Mouse (Mus musculus) MEL (cell line): Measurements from ENCODE around the gene Il6st. TPM values are rescaled to one million over a fixed set of nuclear protein-coding genes. Genes with fewer than 3 reads are reported as not detected.

ENCODE experiments used
- DNase-seq: peaks from one replicate; pipeline ENCODE4 v3.0.0; 2011; ENCODE audit warnings: low read depth, low spot score
- H3K27ac ChIP-seq: 2 replicates; pipeline ENCODE4 v1.5.1; 2012; ENCODE audit warnings: low read depth, mild to moderate bottlenecking, control low read depth, low read length, moderate library complexity; ENCODE audit not compliant: control insufficient read depth
- H3K27me3 ChIP-seq, 2 experiments: fragments of 150-350 bp in 1 of 2; sonication (generic) in 1 of 2; 2 replicates each; pipeline ENCODE4 v1.6.1; 2012; ENCODE audit warnings: low read length in 2 of 2, mild to moderate bottlenecking in 2 of 2, improper control_type of control experiment in 1 of 2, moderate library complexity in 1 of 2; ENCODE audit not compliant: insufficient read depth in 2 of 2, control insufficient read depth in 1 of 2
- H3K36me3 ChIP-seq, 2 experiments: 2 replicates each; pipeline ENCODE4 v1.6.1; 2012 to 2014; ENCODE audit warnings: low read length in 2 of 2, improper control_type of control experiment in 1 of 2, inconsistent platforms in 1 of 2, mild to moderate bottlenecking in 1 of 2; ENCODE audit not compliant: insufficient read depth in 2 of 2, control insufficient read depth in 1 of 2
- H3K4me1 ChIP-seq, 2 experiments: fragments of 150-350 bp in 1 of 2; sonication (generic) in 1 of 2; 2 replicates each; pipeline ENCODE4 v1.6.1; 2012; ENCODE audit warnings: low read length in 2 of 2, improper control_type of control experiment in 1 of 2, mild to moderate bottlenecking in 1 of 2; ENCODE audit not compliant: insufficient read depth in 2 of 2, control insufficient read depth in 1 of 2
- H3K4me3 ChIP-seq, 2 experiments: fragments of 150-350 bp in 1 of 2; sonication (generic) in 1 of 2; 2 replicates each; pipeline ENCODE4 v1.5.1; 2012; ENCODE audit warnings: low read depth in 2 of 2, low read length in 2 of 2, mild to moderate bottlenecking in 2 of 2, moderate library complexity in 2 of 2, control low read depth in 1 of 2, improper control_type of control experiment in 1 of 2; ENCODE audit not compliant: control insufficient read depth in 1 of 2, insufficient read depth in 1 of 2
- H3K79me2 ChIP-seq: 2 replicates; pipeline ENCODE4 v1.6.1; 2012; ENCODE audit warnings: mild to moderate bottlenecking, low read length, moderate library complexity; ENCODE audit not compliant: control insufficient read depth, poor library complexity, insufficient read depth
- H3K9ac ChIP-seq: 2 replicates; pipeline ENCODE4 v1.6.1; 2012; ENCODE audit warnings: low read depth, mild to moderate bottlenecking, control low read depth, low read length, moderate library complexity; ENCODE audit not compliant: control insufficient read depth, poor library complexity, severe bottlenecking
- H3K9me3 ChIP-seq: fragments of 150-350 bp; sonication (generic); replicated peaks from 2 replicates; pipeline ENCODE4 v1.6.1; 2012; ENCODE audit warnings: mild to moderate bottlenecking, low read length, improper control_type of control experiment, moderate library complexity; ENCODE audit not compliant: insufficient read depth
- BHLHE40 ChIP-seq: IDR thresholded peaks from 2 replicates; pipeline ENCODE4 v1.6.1; 2012; ENCODE audit warnings: low read depth, mild to moderate bottlenecking, inconsistent platforms, low read length, improper control_type of control experiment, borderline replicate concordance
- CTCF ChIP-seq, 3 experiments: IDR thresholded peaks in 2 of 3; conservative IDR thresholded peaks in 1 of 3; 2 replicates each; pipeline ENCODE4 v1.5.1; 2011 to 2012; ENCODE audit warnings: low read length in 3 of 3, low read depth in 2 of 3, mild to moderate bottlenecking in 2 of 3, improper control_type of control experiment in 1 of 3, inconsistent platforms in 1 of 3, mixed read lengths in 1 of 3, moderate library complexity in 1 of 3; ENCODE audit not compliant: control insufficient read depth in 1 of 3, insufficient read depth in 1 of 3, poor library complexity in 1 of 3, severe bottlenecking in 1 of 3
- E2F4 ChIP-seq: IDR thresholded peaks from 2 replicates; pipeline ENCODE4 v1.6.1; 2011; ENCODE audit warnings: low read depth, low read length, improper control_type of control experiment, borderline replicate concordance
- ELF1 ChIP-seq: IDR thresholded peaks from 2 replicates; pipeline ENCODE4 v1.6.1; 2014; ENCODE audit warnings: low read depth, mild to moderate bottlenecking, inconsistent platforms, low read length, improper control_type of control experiment, moderate library complexity
- EP300 ChIP-seq, 2 experiments: IDR thresholded peaks; 2 replicates each; pipeline ENCODE4 v1.6.1; 2011; ENCODE audit warnings: improper control_type of control experiment in 2 of 2, low read length in 2 of 2, low read depth in 1 of 2, mild to moderate bottlenecking in 1 of 2
- GABPA ChIP-seq: IDR thresholded peaks from 2 replicates; pipeline ENCODE4 v1.6.1; 2012; ENCODE audit warnings: low read depth, mild to moderate bottlenecking, inconsistent platforms, low read length, improper control_type of control experiment, moderate library complexity
- JUND ChIP-seq: IDR thresholded peaks from 2 replicates; pipeline ENCODE4 v1.6.1; 2011; ENCODE audit warnings: low read depth, mild to moderate bottlenecking, improper control_type of control experiment, low read length
- KAT2A ChIP-seq: conservative IDR thresholded peaks from 2 replicates; pipeline ENCODE4 v1.6.1; 2012; ENCODE audit warnings: low read depth, low read length, improper control_type of control experiment, inconsistent platforms
- MAX ChIP-seq: IDR thresholded peaks from 2 replicates; pipeline ENCODE4 v1.6.1; 2011; ENCODE audit warnings: low read length, improper control_type of control experiment
- MAZ ChIP-seq: IDR thresholded peaks from 2 replicates; pipeline ENCODE4 v1.6.1; 2012; ENCODE audit warnings: low read depth, mild to moderate bottlenecking, inconsistent platforms, low read length, improper control_type of control experiment
- NELFE ChIP-seq: IDR thresholded peaks from 2 replicates; pipeline ENCODE4 v1.6.1; 2011; ENCODE audit warnings: low read depth, low read length, improper control_type of control experiment
- NRF1 ChIP-seq: IDR thresholded peaks from 2 replicates; pipeline ENCODE4 v1.6.1; 2014; ENCODE audit warnings: low read depth, mild to moderate bottlenecking, inconsistent platforms, low read length, improper control_type of control experiment, moderate library complexity; ENCODE audit not compliant: poor library complexity, insufficient read depth, severe bottlenecking
- POLR2AphosphoS2 ChIP-seq: IDR thresholded peaks from 2 replicates; pipeline ENCODE4 v1.6.1; 2011; ENCODE audit warnings: low read length, improper control_type of control experiment
- RAD21 ChIP-seq: IDR thresholded peaks from 2 replicates; pipeline ENCODE4 v1.6.1; 2011; ENCODE audit warnings: mild to moderate bottlenecking, low read depth, low read length, improper control_type of control experiment
- TAL1 ChIP-seq: IDR thresholded peaks from 2 replicates; pipeline ENCODE4 v1.6.1; 2012; ENCODE audit warnings: mild to moderate bottlenecking, inconsistent platforms, low read length, moderate library complexity, mixed read lengths
- TBP ChIP-seq: IDR thresholded peaks from 2 replicates; pipeline ENCODE4 v1.8.0; 2011; ENCODE audit warnings: low read depth, low read length, improper control_type of control experiment
- ZNF384 ChIP-seq: IDR thresholded peaks from 2 replicates; pipeline ENCODE4 v1.6.1; 2012; ENCODE audit warnings: low read depth, mild to moderate bottlenecking, inconsistent platforms, low read length, improper control_type of control experiment
- polyA plus RNA-seq, 2 experiments: library from polyadenylated mRNA; stranded (reverse) in 1 of 2; unstranded in 1 of 2; fragments of >175 nt in 1 of 2; fragments of >200 nt in 1 of 2; gene quantifications; 2 replicates each; pipeline versions ENCODE4 v1.2.1 to v1.2.4; 2012; ENCODE audit warnings: low replicate concordance in 2 of 2, low read depth in 1 of 2; ENCODE audit not compliant: insufficient read length in 2 of 2, insufficient read depth in 1 of 2, missing spikeins in 1 of 2
- total RNA-seq: library from RNA; depleted of rRNA; stranded (reverse); fragments of 300-350 nt; gene quantifications from 2 replicates; pipeline ENCODE4 v1.2.3, GENCODE M21; 2012

The Il6st gene
- total and polyA plus RNA-seq, 3 experiments, result 1.7 to 3.7 TPM; not detected in 1

DNA sequence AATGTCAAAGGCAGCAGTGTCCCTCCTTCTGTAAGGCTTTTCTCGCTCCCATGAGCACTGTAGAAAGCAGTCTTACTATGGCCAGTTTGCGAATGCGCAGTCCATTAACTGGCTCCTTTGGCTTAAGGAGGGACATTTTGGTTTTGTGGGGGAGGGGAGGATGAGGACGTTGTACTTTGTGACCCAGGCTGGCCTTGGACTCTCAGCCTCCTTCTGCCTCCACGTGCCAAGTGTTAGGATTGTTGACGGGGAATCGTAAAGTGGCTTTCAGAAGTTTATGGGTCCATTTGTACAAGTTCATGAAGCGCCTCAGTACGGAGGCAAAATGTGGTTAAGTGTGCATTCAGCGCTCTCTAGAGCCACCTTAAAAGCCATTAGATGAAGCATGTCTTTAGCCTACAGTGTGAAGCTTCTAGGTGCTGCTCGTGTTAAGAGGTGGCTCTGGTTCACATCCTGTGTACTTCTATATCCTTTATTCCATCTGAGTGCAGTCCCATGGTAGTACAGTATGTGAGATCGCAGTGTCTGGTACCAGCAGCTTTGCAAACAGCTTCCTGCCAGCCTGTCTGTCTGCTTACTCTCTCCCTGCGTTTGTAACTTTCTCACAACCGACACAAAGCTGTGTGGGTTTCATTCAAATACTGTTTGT is 27.9 kb downstream of the Il6st start:
- Histone ChIP-seq H3K79me2 (no peaks in the 10 kb centered on the region), H3K27me3 (no peaks in the 10 kb centered on the region), H3K4me1 (peaks cover 4 to 5% of the 10 kb centered on the region in 2 experiments; a peak in 2 of 4 replicates), H3K36me3 (peaks cover 0 to 8% of the 10 kb centered on the region in 2 experiments; a peak in 2 of 4 replicates), H3K9ac (no peak overlapping the region), H3K9me3 (no peaks in the 10 kb centered on the region), H3K27ac (no peak overlapping the region), H3K4me3 (no peak overlapping the region)
- TF ChIP-seq CTCF (IDR thresholded peaks at IDR 0.05 in 2 of 3, conservative IDR thresholded peaks at IDR 0.05 in 1 of 3; ENCODE audit: control insufficient read depth in 1 of 3, insufficient read depth in 1 of 3, low read depth in 2 of 3, low read length in 3 of 3, poor library complexity in 1 of 3, severe bottlenecking in 1 of 3) (no peak), RAD21 (no peak), POLR2AphosphoS2 (no peak), ELF1 (no peak), ZNF384 (no peak), NRF1 (no peak), BHLHE40 (no peak), MAZ (no peak), NELFE (no peak), TAL1 (no peak), E2F4 (no peak), JUND (no peak), GABPA (no peak), TBP (no peak), MAX (no peak), KAT2A (no peak)
- DNase-seq, result no peak

DNA sequence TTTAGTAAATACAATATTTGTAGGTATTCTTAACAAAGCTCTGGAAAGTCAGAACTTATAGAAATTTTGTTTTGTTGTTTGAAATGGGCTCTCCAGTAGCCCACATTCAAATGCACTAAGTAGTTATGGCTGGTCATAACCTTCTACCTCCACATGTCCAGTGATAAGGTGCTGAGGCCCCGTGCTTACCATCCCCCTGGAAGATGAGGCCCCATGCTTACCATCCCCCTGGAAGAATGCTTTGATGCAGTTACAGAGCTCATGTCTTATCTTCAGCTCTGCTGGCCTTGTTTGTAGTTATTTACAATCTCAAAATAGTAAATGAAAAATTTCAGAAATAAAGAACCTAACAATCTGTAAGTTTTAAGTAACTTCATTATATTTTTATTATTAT is 28.4 kb downstream of the Il6st start:
- no peaks in the 10 kb centered on the region for H3K79me2 ChIP-seq
- H3K27me3 ChIP-seq, result no peaks in the 10 kb centered on the region
- TF ChIP-seq EP300 (IDR thresholded peaks at IDR 0.05; ENCODE audit: low read depth in 1 of 2, low read length in 2 of 2), result no peak
- peaks cover 4 to 5% of the 10 kb centered on the region in 2 experiments; a peak in 2 of 4 replicates for H3K4me1 ChIP-seq
- H3K9me3 ChIP-seq, result no peaks in the 10 kb centered on the region
- no peak overlapping the region for H3K4me3 ChIP-seq
- no peak for DNase-seq
- peaks cover 0 to 8% of the 10 kb centered on the region in 2 experiments; a peak in 2 of 4 replicates for H3K36me3 ChIP-seq
- no peak overlapping the region for H3K9ac ChIP-seq
- no peak overlapping the region for H3K27ac ChIP-seq
